Mouse (Mus musculus): ENCODE measurements around the gene Cdk2. TPM values are rescaled to one million over a fixed set of nuclear protein-coding genes. Genes with fewer than 3 reads are reported as not detected.
"Not testable (repeated sequence)": the region's sequence is repeated elsewhere in the genome, so short reads cannot be mapped to it uniquely, and the experiment has no call there.

Gene Cdk2
- polyA plus RNA-seq, 1 experiment, result 34.7 TPM

DNA sequence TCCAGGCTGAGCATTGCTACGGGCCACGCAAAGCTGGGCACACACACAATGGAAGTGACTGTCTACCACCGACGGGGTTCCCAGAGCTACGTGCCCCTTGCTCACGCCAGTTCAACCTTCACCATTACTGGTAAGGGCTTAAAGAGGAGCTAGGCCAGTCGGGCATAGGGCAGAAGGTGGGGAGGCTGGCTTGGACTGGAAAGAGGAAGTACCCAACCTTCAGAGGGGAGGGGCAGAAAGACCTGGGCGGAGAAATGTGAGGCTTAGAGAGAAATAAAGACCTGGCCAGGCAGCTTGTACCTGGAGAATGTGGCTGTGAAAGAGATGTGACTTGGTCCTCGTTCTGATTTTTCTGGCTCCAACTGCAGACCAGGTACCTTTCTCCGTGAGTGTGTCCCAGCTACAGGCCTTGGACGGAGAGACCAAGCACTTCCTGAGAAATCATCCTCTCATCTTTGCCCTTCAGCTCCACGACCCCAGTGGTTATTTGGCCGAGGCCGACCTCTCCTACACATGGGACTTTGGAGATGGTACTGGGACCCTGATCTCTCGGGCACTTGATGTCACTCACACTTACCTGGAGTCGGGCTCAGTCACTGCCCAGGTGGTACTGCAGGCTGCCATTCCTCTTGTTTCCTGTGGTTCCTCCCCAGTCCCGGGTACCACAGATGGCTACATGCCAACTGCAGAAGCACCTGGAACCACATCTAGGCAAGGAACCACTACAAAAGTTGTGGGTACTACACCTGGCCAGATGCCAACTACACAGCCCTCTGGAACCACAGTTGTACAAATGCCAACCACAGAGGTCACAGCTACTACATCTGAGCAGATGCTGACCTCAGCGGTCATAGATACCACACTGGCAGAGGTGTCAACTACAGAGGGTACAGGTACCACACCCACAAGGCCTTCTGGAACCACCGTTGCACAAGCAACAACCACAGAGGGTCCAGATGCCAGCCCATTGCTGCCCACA, 11.0 kb upstream of the Cdk2 start:
- Histone ChIP-seq H3K4me3 (ENCODE audit: insufficient read depth, poor library complexity, severe bottlenecking) (no peak overlapping the region), H3K36me3 (ENCODE audit: control insufficient read depth, insufficient read depth) (no peaks in the 10 kb centered on the region), H3ac (ENCODE audit: control insufficient read depth, insufficient read length, low read depth) (no peak overlapping the region), H3K79me2 (ENCODE audit: control insufficient read depth, insufficient read depth) (no peaks in the 10 kb centered on the region), H3K27me3 (ENCODE audit: control insufficient read depth, insufficient read depth, insufficient read length) (no peaks in the 10 kb centered on the region), H3K79me3 (ENCODE audit: low read depth) (no peaks in the 10 kb centered on the region)
- TF ChIP-seq MYOG (IDR thresholded peaks at IDR 0.05; ENCODE audit: control insufficient read depth, extremely low read depth, insufficient read length), result no peak
- TF ChIP-seq CTCF (IDR thresholded peaks at IDR 0.05; ENCODE audit: control insufficient read depth, insufficient read depth, insufficient read length), result no peak
- no peak for TF ChIP-seq MAX (IDR thresholded peaks at IDR 0.05)
- no peak for TF ChIP-seq USF1 (IDR thresholded peaks at IDR 0.05; ENCODE audit: low read depth)
- no peak for TF ChIP-seq MYOD1 (IDR thresholded peaks at IDR 0.05; ENCODE audit: control insufficient read depth, insufficient read length, low read depth)
- TF ChIP-seq CEBPB (IDR thresholded peaks at IDR 0.05; ENCODE audit: low read depth), result no peak
- TF ChIP-seq FOSL1 (IDR thresholded peaks at IDR 0.05; ENCODE audit: insufficient read depth, low read length, poor library complexity, severe bottlenecking), result no peak

GRCm38 (mm10) chr10:128711318-128711717, 6.5 kb upstream of the Cdk2 start:
- not testable (repeated sequence) for H3K4me3 ChIP-seq (ENCODE audit: insufficient read depth, poor library complexity, severe bottlenecking); H3K79me2 ChIP-seq (ENCODE audit: control insufficient read depth, insufficient read depth); H3ac ChIP-seq (ENCODE audit: control insufficient read depth, insufficient read length, low read depth); H3K27me3 ChIP-seq (ENCODE audit: control insufficient read depth, insufficient read depth, insufficient read length); H3K36me3 ChIP-seq (ENCODE audit: control insufficient read depth, insufficient read depth); H3K79me3 ChIP-seq (ENCODE audit: low read depth)

GRCm38 (mm10) chr10:128705317-128705693, 474 bp upstream of the Cdk2 start:
- Histone ChIP-seq H3K79me2 (ENCODE audit: control insufficient read depth, insufficient read depth) (peaks cover 26% of the 10 kb centered on the region), H3K4me3 (ENCODE audit: insufficient read depth, poor library complexity, severe bottlenecking) (no peak overlapping the region), H3K79me3 (ENCODE audit: low read depth) (peaks cover 19% of the 10 kb centered on the region), H3K27me3 (ENCODE audit: control insufficient read depth, insufficient read depth, insufficient read length) (no peaks in the 10 kb centered on the region), H3K36me3 (ENCODE audit: control insufficient read depth, insufficient read depth) (peaks cover 32% of the 10 kb centered on the region), H3ac (ENCODE audit: control insufficient read depth, insufficient read length, low read depth) (peak overlapping the region; percentile 55)
- no peak for TF ChIP-seq CTCF (IDR thresholded peaks at IDR 0.05; ENCODE audit: control insufficient read depth, insufficient read depth, insufficient read length)
- no peak for TF ChIP-seq USF1 (IDR thresholded peaks at IDR 0.05; ENCODE audit: low read depth)
- no peak for TF ChIP-seq MAX (IDR thresholded peaks at IDR 0.05)
- TF ChIP-seq CEBPB (IDR thresholded peaks at IDR 0.05; ENCODE audit: low read depth), result no peak
- no peak for TF ChIP-seq MYOG (IDR thresholded peaks at IDR 0.05; ENCODE audit: control insufficient read depth, extremely low read depth, insufficient read length)
- TF ChIP-seq FOSL1 (IDR thresholded peaks at IDR 0.05; ENCODE audit: insufficient read depth, low read length, poor library complexity, severe bottlenecking), result no peak
- TF ChIP-seq MYOD1 (IDR thresholded peaks at IDR 0.05; ENCODE audit: control insufficient read depth, insufficient read length, low read depth), result no peak

- Histone ChIP-seq H3K27me3 (ENCODE audit: control insufficient read depth, insufficient read depth, insufficient read length) (no peaks in the 10 kb centered on the region), H3K4me3 (ENCODE audit: insufficient read depth, poor library complexity, severe bottlenecking) (peak within 1 kb of the TSS; percentile 86), H3ac (ENCODE audit: control insufficient read depth, insufficient read length, low read depth) (peak within 1 kb of the TSS; percentile 47), H3K36me3 (ENCODE audit: control insufficient read depth, insufficient read depth) (peaks cover 45% of the 10 kb centered on the region), H3K79me3 (ENCODE audit: low read depth) (peaks cover 19% of the 10 kb centered on the region), H3K79me2 (ENCODE audit: control insufficient read depth, insufficient read depth) (peaks cover 26% of the 10 kb centered on the region)
- TF ChIP-seq CTCF (IDR thresholded peaks at IDR 0.05; ENCODE audit: control insufficient read depth, insufficient read depth, insufficient read length) (no peak), MAX (IDR thresholded peaks at IDR 0.05) (no peak)
Observed at GRCm38 (mm10) chr10:128703895-128704294, 936 bp downstream of the Cdk2 start, which contains the start of gene Pmel. Gene Pmel (plus strand): TSS chr10:128704195.

DNA sequence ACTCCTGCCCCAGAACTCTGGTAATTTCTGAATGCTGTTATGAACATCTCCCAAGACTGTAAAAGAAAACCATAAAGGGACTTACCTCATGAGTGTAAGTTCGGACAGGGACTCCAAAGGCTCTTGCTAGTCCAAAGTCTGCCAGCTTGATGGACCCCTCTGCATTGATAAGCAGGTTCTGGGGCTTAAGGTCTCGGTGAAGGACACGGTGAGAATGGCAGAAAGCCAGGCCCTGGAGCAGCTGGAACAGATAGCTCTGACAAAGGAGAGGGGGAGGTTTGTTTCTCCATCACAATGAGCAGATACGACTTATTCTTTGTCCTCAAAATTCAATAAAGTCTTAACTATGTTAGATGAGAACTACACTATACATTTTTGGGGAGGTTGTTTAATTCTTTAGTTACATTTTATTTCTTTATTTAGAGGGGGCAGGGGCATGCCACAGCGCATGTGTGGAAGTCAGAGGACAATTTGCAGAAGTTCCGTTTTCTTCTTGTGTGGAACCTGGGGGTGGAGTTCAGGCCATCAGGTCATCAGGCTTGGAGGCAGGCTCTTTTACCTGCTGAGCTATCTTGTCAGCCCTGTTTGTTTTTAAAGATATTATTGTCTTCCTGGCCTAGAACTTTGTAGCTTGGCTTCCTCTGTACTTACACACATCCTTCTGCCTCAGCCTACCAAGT, 2.4 kb downstream of the Cdk2 start:
- H3K27me3 ChIP-seq (ENCODE audit: control insufficient read depth, insufficient read depth, insufficient read length), result no peaks in the 10 kb centered on the region
- peaks cover 19% of the 10 kb centered on the region for H3K79me3 ChIP-seq (ENCODE audit: low read depth)
- peaks cover 26% of the 10 kb centered on the region for H3K79me2 ChIP-seq (ENCODE audit: control insufficient read depth, insufficient read depth)
- TF ChIP-seq MYOG (IDR thresholded peaks at IDR 0.05; ENCODE audit: control insufficient read depth, extremely low read depth, insufficient read length), result no peak
- no peak for TF ChIP-seq FOSL1 (IDR thresholded peaks at IDR 0.05; ENCODE audit: insufficient read depth, low read length, poor library complexity, severe bottlenecking)
- TF ChIP-seq MYOD1 (IDR thresholded peaks at IDR 0.05; ENCODE audit: control insufficient read depth, insufficient read length, low read depth), result no peak
- no peak for TF ChIP-seq USF1 (IDR thresholded peaks at IDR 0.05; ENCODE audit: low read depth)
- no peak for TF ChIP-seq CEBPB (IDR thresholded peaks at IDR 0.05; ENCODE audit: low read depth)
- no peak for TF ChIP-seq MAX (IDR thresholded peaks at IDR 0.05)
- TF ChIP-seq CTCF (IDR thresholded peaks at IDR 0.05; ENCODE audit: control insufficient read depth, insufficient read depth, insufficient read length), result no peak
- H3ac ChIP-seq (ENCODE audit: control insufficient read depth, insufficient read length, low read depth), result no peak overlapping the region
- no peak overlapping the region for H3K4me3 ChIP-seq (ENCODE audit: insufficient read depth, poor library complexity, severe bottlenecking)
- peaks cover 57% of the 10 kb centered on the region for H3K36me3 ChIP-seq (ENCODE audit: control insufficient read depth, insufficient read depth)

GRCm38 (mm10) chr10:128700712-128701111, 4.1 kb downstream of the Cdk2 start:
- peaks cover 19% of the 10 kb centered on the region for H3K79me3 ChIP-seq (ENCODE audit: low read depth)
- no peaks in the 10 kb centered on the region for H3K27me3 ChIP-seq (ENCODE audit: control insufficient read depth, insufficient read depth, insufficient read length)
- no peak for TF ChIP-seq USF1 (IDR thresholded peaks at IDR 0.05; ENCODE audit: low read depth)
- no peak for TF ChIP-seq CTCF (IDR thresholded peaks at IDR 0.05; ENCODE audit: control insufficient read depth, insufficient read depth, insufficient read length)
- no peak for TF ChIP-seq FOSL1 (IDR thresholded peaks at IDR 0.05; ENCODE audit: insufficient read depth, low read length, poor library complexity, severe bottlenecking)
- TF ChIP-seq MYOD1 (IDR thresholded peaks at IDR 0.05; ENCODE audit: control insufficient read depth, insufficient read length, low read depth), result no peak
- no peak for TF ChIP-seq MAX (IDR thresholded peaks at IDR 0.05)
- no peak for TF ChIP-seq CEBPB (IDR thresholded peaks at IDR 0.05; ENCODE audit: low read depth)
- peaks cover 60% of the 10 kb centered on the region for H3K36me3 ChIP-seq (ENCODE audit: control insufficient read depth, insufficient read depth)
- H3K4me3 ChIP-seq (ENCODE audit: insufficient read depth, poor library complexity, severe bottlenecking), result no peak overlapping the region
- peaks cover 26% of the 10 kb centered on the region for H3K79me2 ChIP-seq (ENCODE audit: control insufficient read depth, insufficient read depth)
- no peak overlapping the region for H3ac ChIP-seq (ENCODE audit: control insufficient read depth, insufficient read length, low read depth)

Measured in C2C12 (cell line).